Mouse (Mus musculus) E14TG2a.4 (cell line): ENCODE data around the gene Fzd9.

Source experiments
- CTCF ChIP-seq: conservative IDR thresholded peaks from 2 replicates; pipeline ENCODE4 v1.5.1; 2014; ENCODE audit warnings: low read length
- NANOG ChIP-seq: IDR thresholded peaks from 2 replicates; pipeline ENCODE4 v1.6.1; 2014; ENCODE audit warnings: borderline replicate concordance, low read length, mixed read lengths

GRCm38 (mm10) chr5:135242608-135243007 is 8.4 kb downstream of the Fzd9 start:
- TF ChIP-seq NANOG (no peak), CTCF (no peak)
